8 mouse cellular contexts compared by ENCODE assay signal in the genomic region with DNA sequence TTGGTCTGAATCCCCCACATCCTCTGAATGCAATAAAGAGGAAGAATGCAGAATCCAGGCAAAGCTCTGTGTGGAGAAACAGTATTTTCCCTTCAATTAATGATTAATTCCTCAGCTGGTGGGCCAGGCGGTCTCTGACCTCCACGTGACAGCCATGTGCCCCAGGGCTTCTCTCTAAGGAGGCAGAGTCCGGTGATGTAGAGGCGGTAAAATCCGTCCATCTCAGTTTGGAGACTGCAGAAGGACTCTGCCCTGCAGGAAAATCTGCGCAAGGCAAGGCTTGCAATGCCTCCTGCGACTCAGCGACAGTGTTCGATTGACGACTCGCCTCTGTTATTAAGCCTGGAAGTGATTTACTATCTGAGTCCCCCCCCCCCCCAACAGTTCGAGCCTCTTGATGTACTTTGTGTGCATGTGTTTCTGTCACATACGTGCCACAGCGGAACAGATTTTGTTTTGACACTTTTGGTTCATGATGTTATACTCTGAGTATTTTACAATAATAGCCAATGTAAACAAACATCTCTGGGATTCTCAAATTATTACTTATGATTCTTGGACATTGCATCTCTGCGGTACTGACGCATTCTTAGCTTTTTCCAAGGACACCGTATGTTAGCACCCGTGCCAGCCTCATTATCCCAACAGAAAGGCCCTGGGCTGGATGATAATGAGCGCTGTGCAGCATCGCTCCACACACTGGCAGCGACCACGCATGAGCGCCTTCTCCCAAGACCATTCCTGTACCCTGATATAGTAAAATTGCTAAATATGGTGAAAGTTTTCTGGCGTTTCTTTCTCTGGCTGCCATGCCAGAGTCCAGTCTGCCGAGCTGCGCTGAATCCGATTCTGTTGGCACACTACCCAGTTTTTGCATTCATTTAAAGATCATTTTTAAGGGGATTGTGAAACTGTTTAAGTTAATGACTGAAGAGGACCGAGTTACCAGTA. TPM values are rescaled to one million over a fixed set of nuclear protein-coding genes. Genes with fewer than 3 reads are reported as not detected.
DNase-seq lines count a peak whose midpoint lies in the region; ATAC-seq and TF ChIP-seq lines count a peak whose summit lies in the region.

No protein-coding gene starts in this region.

- peak overlapping the region; percentile 65 for H3K9ac ChIP-seq in ES-Bruce4 (ENCODE audit: low read depth, poor library complexity, severe bottlenecking)
- H3K9ac ChIP-seq in heart, embryonic 15.5 days = peak overlapping the region; percentile 62
- peak overlapping the region; percentile 71 for H3K9ac ChIP-seq in kidney, postnatal 0 days (ENCODE audit: low read depth, low read length)
- no peak overlapping the region; the same call in 1 of the 2 replicates for H3K9ac ChIP-seq in lung, postnatal 0 days (replicated peaks; ENCODE audit: low read depth)

- WGBS in heart, embryonic 15.5 days = 8% methylated on average over 28 of the region's 28 CpGs
- 4% methylated on average over 28 of the region's 28 CpGs for WGBS in kidney, postnatal 0 days
- 14% methylated on average over 28 of the region's 28 CpGs for WGBS in lung, postnatal 0 days

- no peaks in the 10 kb centered on the region for H3K9me3 ChIP-seq in ES-Bruce4 (replicated peaks; ENCODE audit: control insufficient read depth, insufficient read depth, low read length, poor library complexity, severe bottlenecking)
- H3K9me3 ChIP-seq in heart, embryonic 15.5 days (replicated peaks) = no peaks in the 10 kb centered on the region
- no peaks in the 10 kb centered on the region for H3K9me3 ChIP-seq in kidney, postnatal 0 days (replicated peaks; ENCODE audit: low read length)
- no peaks in the 10 kb centered on the region for H3K9me3 ChIP-seq in lung, postnatal 0 days (ENCODE audit: low read length)

- no peak overlapping the region for H3K4me3 ChIP-seq in ES-Bruce4 (ENCODE audit: low read depth, low read length)
- peak overlapping the region; percentile 81 for H3K4me3 ChIP-seq in heart, embryonic 15.5 days
- H3K4me3 ChIP-seq in kidney, postnatal 0 days (replicated peaks; ENCODE audit: low read depth, low read length) = peak overlapping the region; percentile 88; the same call in 1 of the 2 replicates
- peak overlapping the region; percentile 63; the same call in 1 of the 2 replicates for H3K4me3 ChIP-seq in lung, postnatal 0 days (ENCODE audit: low read depth, low read length)

- TF ChIP-seq POLR2A in ES-Bruce4 (IDR thresholded peaks at IDR 0.05; ENCODE audit: insufficient read depth, low read length) = no peak

- H3K27me3 ChIP-seq in ES-Bruce4 (ENCODE audit: control insufficient read depth, insufficient read depth, low read length, poor library complexity, severe bottlenecking) = peaks cover 8% of the 10 kb centered on the region
- H3K27me3 ChIP-seq in heart, embryonic 15.5 days = no peaks in the 10 kb centered on the region
- no peaks in the 10 kb centered on the region for H3K27me3 ChIP-seq in kidney, postnatal 0 days (ENCODE audit: insufficient read depth, low read length)
- H3K27me3 ChIP-seq in lung, postnatal 0 days (replicated peaks; ENCODE audit: insufficient read depth, low read length) = no peaks in the 10 kb centered on the region

- H3K27ac ChIP-seq in ES-Bruce4 (ENCODE audit: insufficient read depth, low read length) = no peak overlapping the region
- H3K27ac ChIP-seq in heart, embryonic 15.5 days = peak overlapping the region; percentile 96
- peak overlapping the region; percentile 97 for H3K27ac ChIP-seq in kidney, postnatal 0 days
- H3K27ac ChIP-seq in lung, postnatal 0 days (ENCODE audit: low read length) = peak overlapping the region; percentile 96

- peaks cover 3% of the 10 kb centered on the region for H3K4me1 ChIP-seq in ES-Bruce4 (ENCODE audit: control insufficient read depth, insufficient read depth, low read length)
- H3K4me1 ChIP-seq in heart, embryonic 15.5 days (replicated peaks) = peaks cover 38% of the 10 kb centered on the region
- peaks cover 19% of the 10 kb centered on the region for H3K4me1 ChIP-seq in kidney, postnatal 0 days (replicated peaks; ENCODE audit: insufficient read depth, low read length)
- peaks cover 27% of the 10 kb centered on the region; the same call in 1 of the 2 replicates for H3K4me1 ChIP-seq in lung, postnatal 0 days (ENCODE audit: insufficient read depth, low read depth, low read length)

- TF ChIP-seq CTCF in ES-Bruce4 (IDR thresholded peaks at IDR 0.05; ENCODE audit: low read depth, low read length) = no peak
- no peak for TF ChIP-seq CTCF in kidney, postnatal 0 days (IDR thresholded peaks at IDR 0.05; ENCODE audit: low read depth)
- no peak for TF ChIP-seq CTCF in lung, postnatal 0 days (IDR thresholded peaks at IDR 0.05)

- no peaks in the 10 kb centered on the region for H3K36me3 ChIP-seq in ES-Bruce4 (ENCODE audit: control insufficient read depth, insufficient read depth, low read length, poor library complexity, severe bottlenecking)
- no peaks in the 10 kb centered on the region for H3K36me3 ChIP-seq in heart, embryonic 15.5 days
- H3K36me3 ChIP-seq in kidney, postnatal 0 days (ENCODE audit: insufficient read depth, low read length) = no peaks in the 10 kb centered on the region
- no peaks in the 10 kb centered on the region for H3K36me3 ChIP-seq in lung, postnatal 0 days (ENCODE audit: insufficient read depth, low read length)

- H3K4me2 ChIP-seq in heart, embryonic 15.5 days = peak overlapping the region; percentile 92
- peak overlapping the region; percentile 95 for H3K4me2 ChIP-seq in kidney, postnatal 0 days (ENCODE audit: low read length)
- H3K4me2 ChIP-seq in lung, postnatal 0 days (replicated peaks; ENCODE audit: low read depth, low read length) = peak overlapping the region; percentile 92

- peak; percentile 6 for DNase-seq in A20 (ENCODE audit: low read depth, low spot score)
- peak; percentile 85 for DNase-seq in embryo, embryonic 11 days
- peak; percentile 74 for DNase-seq in kidney, postnatal 0 days (ENCODE audit: low spot score)
- peak; percentile 83 for DNase-seq in lung, postnatal 0 days (ENCODE audit: low spot score)
- peak; percentile 50 for DNase-seq in right cerebral cortex, postnatal 25 days

- no peak for TF ChIP-seq EP300 in ES-Bruce4 (IDR thresholded peaks at IDR 0.05; ENCODE audit: insufficient read depth, low read depth, low read length)
- no peak; the same call in 1 of the 2 replicates for TF ChIP-seq EP300 in lung, postnatal 0 days (IDR thresholded peaks at IDR 0.05)

- ATAC-seq in heart, embryonic 15.5 days (replicated peaks; ENCODE audit: insufficient number of reproducible peaks, insufficient read depth, low FRiP score, low read depth) = no peak
- 0 out of 2 replicates have a peak, but pooled peaks have one; percentile 10 for ATAC-seq in kidney, postnatal 0 days (replicated peaks; ENCODE audit: low FRiP score, low read depth)
- no peak for ATAC-seq in lung, postnatal 0 days
- no peak for ATAC-seq in megakaryocyte progenitor cell, adult 5-6 weeks (replicated peaks; ENCODE audit: poor library complexity)

RNA-seq across cellular contexts. Expression of a gene that starts 0.5 kb away (rescaled TPM):
- 66.7 and 67.0 TPM in 2 replicates for polyA plus RNA-seq in ES-Bruce4 (2011; ENCODE audit: insufficient read depth, insufficient read length, low read depth, missing spikeins)
- 170 and 206 TPM in 2 replicates for polyA plus RNA-seq in heart, embryonic 15.5 days (2015; fragmentation: Nextera tagmentation; extraction: Ambion mirVana)
- polyA plus RNA-seq in kidney, postnatal 0 days (2015; fragmentation: Nextera tagmentation; extraction: Ambion mirVana) = 718 and 754 TPM in 2 replicates
- 444 and 475 TPM in 2 replicates for polyA plus RNA-seq in lung, postnatal 0 days (2015; fragmentation: Nextera tagmentation; extraction: Ambion mirVana)
- total RNA-seq in megakaryocyte progenitor cell, adult 5-6 weeks (2015) = 21.8 and 32.4 TPM in 2 replicates
- 8.3 and 15.5 TPM in 2 replicates for total RNA-seq in megakaryocyte progenitor cell, adult 5-6 weeks (2017)

Comparison
In these comparisons a context has a peak if more than half of its experiments do, and no peak if none do; other contexts are left out.
1. DNase-seq: peak in every context shown above with its lines; median percentile 85 in embryo, embryonic 11 days; 83 in lung, postnatal 0 days; 74 in kidney, postnatal 0 days; 50 in right cerebral cortex, postnatal 25 days; 6 in A20.